Mouse (Mus musculus): ENCODE measurements around the gene Timm50. TPM values are rescaled to one million over a fixed set of nuclear protein-coding genes. Genes with fewer than 3 reads are reported as not detected.

Timm50 gene
- polyA plus RNA-seq, 1 experiment = not detected

GRCm38 (mm10) chr7:28290638-28291590, 21.0 kb downstream of the Timm50 start, which contains the start of gene Selenov:
Gene Selenov (minus strand): TSS chr7:28291186.
- Histone ChIP-seq H3K4me1 (ENCODE audit: control insufficient read depth, insufficient read depth, low read length) (peaks cover 18% of the 10 kb centered on the region; the same call in 1 of the 2 replicates), H3K4me3 (ENCODE audit: insufficient read depth, low read depth, low read length) (peak within 1 kb of the TSS; percentile 26), H3K27ac (ENCODE audit: insufficient read depth, low read depth, low read length) (no peak within 1 kb of the TSS)
- TF ChIP-seq CTCF (IDR thresholded peaks at IDR 0.05; ENCODE audit: insufficient read depth, low read depth, low read length) (no peak), POLR2A (IDR thresholded peaks at IDR 0.05; ENCODE audit: insufficient read depth, low read depth, low read length) (no peak)
- 3% methylated on average over 52 of the region's 52 CpGs for WGBS

DNA sequence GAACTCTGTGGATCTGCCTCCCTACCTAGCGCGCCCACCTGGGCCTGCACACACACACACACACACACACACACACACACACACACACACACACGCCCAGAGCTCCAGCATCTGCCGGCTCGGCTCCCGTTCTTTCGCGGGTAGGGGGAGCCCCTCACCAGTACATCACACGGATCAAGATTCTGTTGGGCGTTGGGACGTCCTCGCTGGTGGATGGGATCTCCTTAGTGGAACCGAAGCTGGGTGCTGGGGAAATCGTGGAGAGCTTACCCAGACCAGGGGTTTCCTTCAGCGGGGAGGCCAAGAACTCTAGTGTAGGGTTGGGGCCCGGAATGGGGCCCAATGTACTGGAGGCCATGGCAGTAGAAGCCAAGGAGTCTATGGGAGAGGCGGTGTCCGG, 21.7 kb downstream of the Timm50 start:
- TF ChIP-seq POLR2A (IDR thresholded peaks at IDR 0.05; ENCODE audit: insufficient read depth, low read depth, low read length) (no peak), CTCF (IDR thresholded peaks at IDR 0.05; ENCODE audit: insufficient read depth, low read depth, low read length) (no peak)
- peak overlapping the region; percentile 26 for H3K4me3 ChIP-seq (ENCODE audit: insufficient read depth, low read depth, low read length)
- peaks cover 18% of the 10 kb centered on the region; the same call in 1 of the 2 replicates for H3K4me1 ChIP-seq (ENCODE audit: control insufficient read depth, insufficient read depth, low read length)
- 7% methylated on average over 18 of the region's 18 CpGs for WGBS
- no peak overlapping the region for H3K27ac ChIP-seq (ENCODE audit: insufficient read depth, low read depth, low read length)

DNA sequence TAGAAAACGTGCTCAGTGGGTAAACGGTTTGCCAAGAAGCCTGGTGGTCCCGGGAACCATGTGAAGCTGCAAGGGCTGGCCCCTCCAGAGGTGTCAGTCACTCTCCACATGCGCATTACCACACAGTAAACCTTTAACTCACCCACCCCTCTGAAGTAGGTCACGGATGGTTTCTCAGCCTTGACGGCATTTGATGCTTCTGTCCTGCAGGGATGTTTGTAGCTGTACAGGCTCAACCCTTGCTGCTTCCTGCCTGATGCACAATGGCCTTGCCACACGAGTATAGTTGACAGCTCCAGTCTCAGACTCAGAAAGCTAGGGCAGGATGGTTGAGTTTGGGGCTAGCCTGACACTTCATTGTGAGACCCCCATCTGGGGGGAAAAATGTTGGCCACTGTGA, 31.2 kb downstream of the Timm50 start:
- Histone ChIP-seq H3K4me3 (ENCODE audit: insufficient read depth, low read depth, low read length) (no peak overlapping the region), H3K27ac (ENCODE audit: insufficient read depth, low read depth, low read length) (no peak overlapping the region), H3K4me1 (ENCODE audit: control insufficient read depth, insufficient read depth, low read length) (peaks cover 13% of the 10 kb centered on the region)
- WGBS = 77% methylated on average over 7 of the region's 7 CpGs
- TF ChIP-seq CTCF (IDR thresholded peaks at IDR 0.05; ENCODE audit: insufficient read depth, low read depth, low read length) = no peak
- no peak for TF ChIP-seq POLR2A (IDR thresholded peaks at IDR 0.05; ENCODE audit: insufficient read depth, low read depth, low read length)

DNA sequence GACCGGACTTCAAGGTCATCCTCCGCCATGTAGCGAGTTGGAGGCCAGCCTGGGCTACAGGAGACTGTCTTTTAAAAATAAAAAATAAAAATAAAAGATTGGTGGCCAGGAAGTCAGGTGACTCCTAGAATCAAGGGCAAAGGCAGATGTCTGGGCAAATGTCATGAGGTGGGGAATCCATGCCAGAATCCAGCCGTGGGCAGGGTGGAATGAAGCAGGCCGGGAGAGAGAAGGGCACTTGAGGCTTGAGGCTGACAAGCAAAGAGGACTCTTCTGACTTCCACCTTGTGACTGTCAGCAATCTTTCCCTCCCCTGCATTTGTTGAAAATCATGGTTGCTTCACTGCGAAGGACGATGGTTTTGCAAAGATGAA, 33.6 kb downstream of the Timm50 start:
- TF ChIP-seq POLR2A (IDR thresholded peaks at IDR 0.05; ENCODE audit: insufficient read depth, low read depth, low read length) (no peak), CTCF (IDR thresholded peaks at IDR 0.05; ENCODE audit: insufficient read depth, low read depth, low read length) (no peak)
- Histone ChIP-seq H3K27ac (ENCODE audit: insufficient read depth, low read depth, low read length) (no peak overlapping the region), H3K4me3 (ENCODE audit: insufficient read depth, low read depth, low read length) (peak overlapping the region; percentile 92), H3K4me1 (ENCODE audit: control insufficient read depth, insufficient read depth, low read length) (peaks cover 13% of the 10 kb centered on the region)
- WGBS = 84% methylated on average over 7 of the region's 7 CpGs

- TF ChIP-seq CTCF (IDR thresholded peaks at IDR 0.05; ENCODE audit: insufficient read depth, low read depth, low read length) (peak; percentile 80), POLR2A (IDR thresholded peaks at IDR 0.05; ENCODE audit: insufficient read depth, low read depth, low read length) (peak; percentile 59; the same call in 1 of the 2 replicates)
- H3K4me1 ChIP-seq (ENCODE audit: control insufficient read depth, insufficient read depth, low read length) = peaks cover 13% of the 10 kb centered on the region
- H3K27ac ChIP-seq (ENCODE audit: insufficient read depth, low read depth, low read length) = peak within 1 kb of the TSS; percentile 77; the same call in 1 of the 2 replicates
- 2% methylated on average over 68 of the region's 68 CpGs for WGBS
- H3K4me3 ChIP-seq (ENCODE audit: insufficient read depth, low read depth, low read length) = peak within 1 kb of the TSS; percentile 92
Observed at GRCm38 (mm10) chr7:28277615-28278278, 34.1 kb downstream of the Timm50 start, which contains the start of gene Eid2b. Gene Eid2b (plus strand): TSS chr7:28277739.

DNA sequence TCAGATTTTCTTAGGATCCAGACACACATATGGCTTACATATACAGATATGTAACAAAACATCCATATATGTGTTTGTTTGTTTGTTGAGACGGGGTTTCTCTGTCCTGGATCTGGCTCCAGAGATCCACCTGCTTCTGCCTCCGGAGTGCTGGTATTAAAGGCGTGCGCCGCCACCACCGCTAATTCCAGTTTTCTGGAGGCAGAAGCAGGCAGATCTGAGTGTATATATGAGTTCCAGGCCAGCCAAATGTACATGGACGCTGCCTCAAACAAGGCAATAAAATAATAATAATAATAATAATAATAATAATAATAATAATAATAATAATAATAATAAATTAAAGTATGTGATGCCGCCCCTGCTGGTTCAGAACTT, 34.6 kb downstream of the Timm50 start:
- Histone ChIP-seq H3K4me3 (ENCODE audit: insufficient read depth, low read depth, low read length) (no peak overlapping the region), H3K4me1 (ENCODE audit: control insufficient read depth, insufficient read depth, low read length) (peaks cover 13% of the 10 kb centered on the region), H3K27ac (ENCODE audit: insufficient read depth, low read depth, low read length) (no peak overlapping the region)
- WGBS = 57% methylated on average over 8 of the region's 8 CpGs
- TF ChIP-seq POLR2A (IDR thresholded peaks at IDR 0.05; ENCODE audit: insufficient read depth, low read depth, low read length) = no peak
- no peak for TF ChIP-seq CTCF (IDR thresholded peaks at IDR 0.05; ENCODE audit: insufficient read depth, low read depth, low read length)

- Histone ChIP-seq H3K4me3 (ENCODE audit: insufficient read depth, low read depth, low read length) (no peak overlapping the region), H3K27ac (ENCODE audit: insufficient read depth, low read depth, low read length) (no peak overlapping the region), H3K4me1 (ENCODE audit: control insufficient read depth, insufficient read depth, low read length) (peaks cover 2% of the 10 kb centered on the region; the same call in 1 of the 2 replicates)
- WGBS = 73% methylated on average over 3 of the region's 3 CpGs
- TF ChIP-seq POLR2A (IDR thresholded peaks at IDR 0.05; ENCODE audit: insufficient read depth, low read depth, low read length) (no peak), CTCF (IDR thresholded peaks at IDR 0.05; ENCODE audit: insufficient read depth, low read depth, low read length) (peak; percentile 23; the same call in 1 of the 2 replicates)
Observed at GRCm38 (mm10) chr7:28271761-28272160, 40.1 kb downstream of the Timm50 start.

GRCm38 (mm10) chr7:28269355-28269754, 42.5 kb downstream of the Timm50 start:
- Histone ChIP-seq H3K4me1 (ENCODE audit: control insufficient read depth, insufficient read depth, low read length) (peaks cover 2% of the 10 kb centered on the region; the same call in 1 of the 2 replicates), H3K27ac (ENCODE audit: insufficient read depth, low read depth, low read length) (no peak overlapping the region), H3K4me3 (ENCODE audit: insufficient read depth, low read depth, low read length) (no peak overlapping the region)
- TF ChIP-seq CTCF (IDR thresholded peaks at IDR 0.05; ENCODE audit: insufficient read depth, low read depth, low read length) (0 out of 2 replicates have a peak, but pooled peaks have one; percentile 15), POLR2A (IDR thresholded peaks at IDR 0.05; ENCODE audit: insufficient read depth, low read depth, low read length) (no peak)
- WGBS = 92% methylated on average over 12 of the region's 12 CpGs

All from olfactory bulb, adult 2 months (tissue).